Mouse (Mus musculus) liver, postnatal 0 days (tissue): ENCODE data around the gene Psenen. TPM values are rescaled to one million over a fixed set of nuclear protein-coding genes. Genes with fewer than 3 reads are reported as not detected.
A peak's percentile ranks its signal among the peaks of the same experiment; 100 is the strongest.

Source experiments
- ATAC-seq: fragments of 200-750 bp; cut with Nextera tagmentation; 2 replicates; pipeline ENCODE4 v1.8.0; 2017; ENCODE audit warnings: mild to moderate bottlenecking, moderate library complexity
- DNase-seq: peaks from one replicate; pipeline ENCODE4 v3.0.0-alpha.2; 2016
- H3K27ac ChIP-seq: fragments of 300-500 bp; sonication (generic); 2 replicates; pipeline ENCODE4 v1.5.1; 2014; ENCODE audit warnings: antibody characterized with exemption, moderate library complexity, mild to moderate bottlenecking, low read depth
- H3K27me3 ChIP-seq: fragments of 300-500 bp; sonication (generic); 2 replicates; pipeline ENCODE4 v1.6.1; 2014; ENCODE audit warnings: low read length, control low read depth, mixed read lengths; ENCODE audit not compliant: insufficient read depth
- H3K36me3 ChIP-seq: fragments of 300-500 bp; sonication (generic); replicated peaks from 2 replicates; pipeline ENCODE4 v1.6.1; 2014; ENCODE audit warnings: mild to moderate bottlenecking, control low read depth, low read length, moderate library complexity, mixed read lengths; ENCODE audit not compliant: insufficient read depth
- H3K4me1 ChIP-seq: fragments of 300-500 bp; sonication (generic); 2 replicates; pipeline ENCODE4 v1.6.1; 2014; ENCODE audit warnings: antibody characterized with exemption, mild to moderate bottlenecking, control low read depth; ENCODE audit not compliant: insufficient read depth
- H3K4me2 ChIP-seq: fragments of 300-500 bp; sonication (generic); 2 replicates; pipeline ENCODE4 v1.6.1; 2014; ENCODE audit warnings: low read depth, mild to moderate bottlenecking, low read length, moderate library complexity, mixed read lengths
- H3K4me3 ChIP-seq: fragments of 300-500 bp; sonication (generic); 2 replicates; pipeline ENCODE4 v1.5.1; 2014; ENCODE audit warnings: low read depth, low read length
- H3K9ac ChIP-seq: fragments of 300-500 bp; sonication (generic); replicated peaks from 2 replicates; pipeline ENCODE4 v1.6.1; 2014; ENCODE audit warnings: mild to moderate bottlenecking, moderate library complexity
- H3K9me3 ChIP-seq: fragments of 300-500 bp; sonication (generic); 2 replicates; pipeline ENCODE4 v1.6.1; 2016; ENCODE audit warnings: mild to moderate bottlenecking, control low read depth, low read length, mixed read lengths
- CTCF ChIP-seq: sonication (generic); IDR thresholded peaks from 2 replicates; pipeline ENCODE4 v1.5.1; 2016; ENCODE audit warnings: antibody characterized with exemption, low read depth
- EP300 ChIP-seq: IDR thresholded peaks from 2 replicates; pipeline ENCODE4 v1.6.1; 2016; ENCODE audit warnings: antibody characterized with exemption, low read depth, mild to moderate bottlenecking
- WGBS: fragments of 180-500 bp; shearing (Covaris S2); extraction: QIAGEN DNeasy Blood & Tissue Kit; methylation state at CpG from one replicate; pipeline ENCODE4 v1.1.7; 2014; ENCODE audit not compliant: insufficient replicate concordance; 5-methylcytosine and 5-hydroxymethylcytosine counted together
- polyA plus RNA-seq: library from polyadenylated mRNA; unstranded; fragments of >200 nt; fragmentation: Nextera tagmentation; extraction: Ambion mirVana; gene quantifications from 2 replicates; pipeline ENCODE4 v1.2.1, GENCODE M21; 2015

The Psenen gene
- polyA plus RNA-seq, 1 experiment from 2014 or later: 85.3 TPM

DNA sequence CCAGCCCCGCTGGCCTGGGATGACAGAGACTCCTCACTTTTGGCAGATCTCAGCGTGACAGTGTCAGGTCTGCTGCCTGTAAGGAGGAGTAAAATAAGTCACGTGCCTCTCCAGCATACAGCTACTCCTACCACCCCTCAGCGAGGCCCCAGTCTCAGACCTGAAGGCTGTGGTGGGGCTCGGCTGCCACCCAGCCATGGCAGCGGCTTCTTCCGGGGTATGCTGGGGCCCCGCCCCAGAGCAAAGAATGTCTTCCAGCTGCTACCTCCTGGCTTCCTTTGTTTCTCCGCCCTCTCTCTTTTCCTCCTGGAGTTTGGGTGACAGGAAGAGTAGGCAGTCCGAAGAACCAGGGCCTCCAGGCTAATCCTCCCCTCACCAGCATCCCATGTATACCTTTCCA, 37.5 kb downstream of the Psenen start:
- ATAC-seq: no peak

DNA sequence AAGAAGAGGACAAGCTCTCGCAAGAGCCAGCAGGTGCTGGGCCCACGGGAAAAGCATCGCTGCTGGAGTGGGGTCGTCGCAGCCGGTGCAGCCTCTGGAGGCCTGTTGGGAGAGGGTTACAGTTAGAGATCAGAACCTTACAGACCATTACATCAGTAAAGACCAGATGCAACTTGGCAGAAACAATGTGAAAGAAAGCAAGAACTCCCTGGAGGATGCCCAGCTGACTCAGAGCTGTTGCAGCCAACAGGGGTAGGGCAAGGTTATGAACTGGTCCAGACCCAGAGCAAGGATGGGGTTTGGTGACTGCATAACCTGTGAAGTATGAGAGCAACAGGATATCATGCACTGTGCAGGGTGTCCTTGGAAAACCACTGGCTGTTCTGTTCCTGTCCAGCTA, 38.9 kb downstream of the Psenen start:
- TF ChIP-seq CTCF (no peak), EP300 (no peak)
- Histone ChIP-seq H3K4me1 (no peaks in the 10 kb centered on the region), H3K27ac (no peak overlapping the region), H3K36me3 (peaks cover 13% of the 10 kb centered on the region), H3K9ac (no peak overlapping the region), H3K4me3 (no peak overlapping the region), H3K4me2 (no peak overlapping the region), H3K27me3 (no peaks in the 10 kb centered on the region), H3K9me3 (no peaks in the 10 kb centered on the region)
- ATAC-seq (no peak), DNase-seq (peak; percentile 12)
- WGBS: 83% methylated on average over 6 of the region's 6 CpGs

More for the DNA sequence above, 37.5 kb downstream of the Psenen start:
- TF ChIP-seq EP300 (no peak), CTCF (no peak)
- H3K4me1 ChIP-seq: no peaks in the 10 kb centered on the region
- H3K9ac ChIP-seq: no peak overlapping the region
- peak; percentile 14 for DNase-seq
- H3K9me3 ChIP-seq: no peaks in the 10 kb centered on the region
- peaks cover 24% of the 10 kb centered on the region for H3K36me3 ChIP-seq
- no peak overlapping the region for H3K4me2 ChIP-seq
- no peak overlapping the region for H3K27ac ChIP-seq
- WGBS: 64% methylated on average over 10 of the region's 10 CpGs
- no peak overlapping the region for H3K4me3 ChIP-seq
- no peaks in the 10 kb centered on the region for H3K27me3 ChIP-seq

DNA sequence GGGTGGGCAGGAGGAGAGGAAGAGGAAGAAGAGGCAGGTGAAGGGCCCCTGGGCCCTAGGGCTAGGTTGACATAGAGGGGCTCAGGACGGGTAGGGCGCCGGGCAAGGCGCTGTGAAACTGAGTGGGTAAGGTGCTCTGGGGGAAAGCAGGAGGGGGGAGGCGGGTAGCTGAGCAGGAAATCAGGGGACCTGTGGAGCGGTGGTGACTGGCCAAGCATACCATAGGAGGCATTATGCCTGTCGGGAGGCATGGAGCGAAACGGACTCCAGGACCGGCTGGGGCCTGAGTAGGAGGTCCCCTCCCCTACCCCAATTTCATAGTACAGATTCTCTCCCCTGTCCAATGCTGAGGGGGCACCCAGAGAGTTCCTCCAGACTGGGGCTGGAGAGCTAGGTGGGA, 40.6 kb downstream of the Psenen start:
- no peaks in the 10 kb centered on the region for H3K27me3 ChIP-seq
- no peaks in the 10 kb centered on the region for H3K4me1 ChIP-seq
- no peak overlapping the region for H3K4me3 ChIP-seq
- peaks cover under 1% of the 10 kb centered on the region for H3K36me3 ChIP-seq
- WGBS: 84% methylated on average over 10 of the region's 10 CpGs
- no peak for ATAC-seq
- H3K9ac ChIP-seq: no peak overlapping the region
- no peak for TF ChIP-seq EP300
- TF ChIP-seq CTCF: no peak
- no peaks in the 10 kb centered on the region for H3K9me3 ChIP-seq
- no peak overlapping the region for H3K4me2 ChIP-seq
- peak; percentile 12 for DNase-seq
- no peak overlapping the region for H3K27ac ChIP-seq

DNA sequence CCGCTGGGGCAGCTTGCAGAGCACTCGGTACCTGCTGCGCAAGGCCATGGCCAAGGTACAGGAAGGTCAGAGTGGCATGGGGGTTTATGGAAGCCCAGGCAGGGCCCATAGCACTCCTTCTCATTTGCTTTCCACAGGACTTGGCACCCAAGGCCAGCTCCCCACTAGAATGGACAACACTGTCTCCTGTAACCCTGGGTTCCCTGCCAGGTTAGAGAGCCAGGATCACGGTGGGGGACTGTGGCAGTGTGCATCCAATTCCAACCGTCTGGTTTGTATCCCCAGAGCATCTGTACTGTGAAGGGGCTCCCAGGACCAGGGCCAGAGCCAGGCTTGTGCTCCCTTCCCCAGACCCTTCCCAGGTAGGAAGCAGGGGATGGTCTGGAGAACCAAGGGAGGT, 42.6 kb downstream of the Psenen start:
- no peaks in the 10 kb centered on the region; the same call in 1 of the 2 replicates for H3K36me3 ChIP-seq
- 84% methylated on average over 5 of the region's 5 CpGs for WGBS
- no peak overlapping the region for H3K9ac ChIP-seq
- no peaks in the 10 kb centered on the region for H3K27me3 ChIP-seq
- no peaks in the 10 kb centered on the region for H3K9me3 ChIP-seq
- no peak for TF ChIP-seq CTCF
- no peak for TF ChIP-seq EP300
- no peak overlapping the region for H3K27ac ChIP-seq
- DNase-seq (peak; percentile 12), ATAC-seq (no peak)
- H3K4me2 ChIP-seq: no peak overlapping the region
- H3K4me3 ChIP-seq: no peak overlapping the region
- H3K4me1 ChIP-seq: no peaks in the 10 kb centered on the region

DNA sequence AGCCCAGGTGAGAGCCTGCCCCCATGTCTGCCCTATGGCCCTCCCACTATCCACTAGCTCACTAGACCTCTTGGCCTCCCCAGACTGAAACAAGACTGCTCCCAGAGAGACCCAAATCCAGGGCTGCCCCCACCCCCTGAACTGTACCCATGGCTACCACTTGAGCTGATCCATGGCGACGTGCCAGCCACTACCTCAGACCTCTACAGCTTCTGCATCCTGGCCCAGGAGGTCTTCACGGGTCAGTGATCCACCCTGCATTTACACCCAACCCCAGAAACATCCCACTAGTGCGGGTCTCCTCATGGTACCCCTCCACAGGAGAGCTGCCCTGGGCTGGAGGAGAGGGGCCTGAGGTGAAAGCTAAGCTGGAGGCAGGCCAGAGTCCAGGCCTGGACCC, 43.0 kb downstream of the Psenen start:
- TF ChIP-seq CTCF (no peak), EP300 (no peak)
- H3K4me3 ChIP-seq: no peak overlapping the region
- 77% methylated on average over 4 of the region's 4 CpGs for WGBS
- H3K27ac ChIP-seq: no peak overlapping the region
- H3K9me3 ChIP-seq: no peaks in the 10 kb centered on the region
- H3K27me3 ChIP-seq: no peaks in the 10 kb centered on the region
- no peak overlapping the region for H3K4me2 ChIP-seq
- H3K4me1 ChIP-seq: no peaks in the 10 kb centered on the region
- DNase-seq: no peak
- no peaks in the 10 kb centered on the region for H3K36me3 ChIP-seq
- ATAC-seq: no peak
- no peak overlapping the region for H3K9ac ChIP-seq

- Histone ChIP-seq H3K36me3 (no peaks in the 10 kb centered on the region), H3K4me1 (no peaks in the 10 kb centered on the region), H3K27ac (no peak overlapping the region), H3K4me2 (no peak overlapping the region), H3K9me3 (no peaks in the 10 kb centered on the region), H3K9ac (no peak overlapping the region), H3K27me3 (no peaks in the 10 kb centered on the region), H3K4me3 (no peak overlapping the region)
- WGBS: 36% methylated on average over 8 of the region's 8 CpGs
- DNase-seq: no peak
- TF ChIP-seq EP300 (no peak), CTCF (peak; percentile 34)
- ATAC-seq: no peak
Measured at GRCm38 (mm10) chr7:30518325-30518724, 45.1 kb downstream of the Psenen start.
